Mouse (Mus musculus) cerebellum, postnatal 36 days (tissue): Measurements from ENCODE around the gene Srpk2.
"Not testable (repeated sequence)": the region's sequence is repeated elsewhere in the genome, so short reads cannot be mapped to it uniquely, and the experiment has no call there.

Source experiments
- DNase-seq, 2 experiments: peaks; one replicate each; pipeline ENCODE4 v3.0.0; 2021 to 2022; ENCODE audit warnings: mixed read lengths in 2 of 2

Gene Srpk2

DNA sequence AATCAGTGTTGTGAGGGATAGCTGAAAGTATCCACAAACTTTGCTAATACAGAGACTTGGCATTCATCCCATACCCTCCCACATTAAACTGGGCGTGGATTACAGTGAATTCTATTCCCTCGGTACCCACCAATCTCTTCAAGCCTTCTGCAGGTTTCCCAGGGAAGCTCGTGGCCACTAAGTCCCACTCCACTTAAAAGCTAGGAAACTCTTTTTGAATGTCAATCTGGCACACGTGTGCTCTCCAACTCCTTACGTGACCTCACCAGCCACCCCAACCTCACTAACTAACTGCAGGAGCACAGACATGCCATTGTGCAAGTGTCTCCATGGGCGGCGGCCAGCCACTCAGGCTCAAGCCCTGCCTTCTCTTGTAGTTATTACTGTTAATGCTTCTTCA lies 12.3 kb downstream of the Srpk2 start:
- no peak for DNase-seq

DNA sequence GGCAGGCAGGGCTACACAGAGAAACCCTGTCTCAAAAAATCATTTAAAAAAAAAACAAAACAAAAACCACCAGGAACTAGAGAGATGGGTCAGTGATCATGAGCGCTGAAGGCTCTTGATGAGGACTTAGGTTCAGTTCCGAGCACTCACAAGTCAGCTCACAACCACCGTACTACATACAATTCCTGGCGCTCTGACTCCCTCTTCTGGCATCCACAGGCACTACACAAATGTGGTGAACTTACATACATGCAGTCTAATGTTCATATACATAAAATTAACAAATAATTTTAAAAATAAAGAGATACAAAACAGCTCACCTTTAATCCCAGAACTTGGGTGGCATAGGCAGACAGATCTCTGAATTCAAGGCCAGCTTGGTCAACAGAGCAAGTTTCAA lies 13.5 kb downstream of the Srpk2 start:
- peak in 1 of 2 experiments; percentile 12 for DNase-seq

DNA sequence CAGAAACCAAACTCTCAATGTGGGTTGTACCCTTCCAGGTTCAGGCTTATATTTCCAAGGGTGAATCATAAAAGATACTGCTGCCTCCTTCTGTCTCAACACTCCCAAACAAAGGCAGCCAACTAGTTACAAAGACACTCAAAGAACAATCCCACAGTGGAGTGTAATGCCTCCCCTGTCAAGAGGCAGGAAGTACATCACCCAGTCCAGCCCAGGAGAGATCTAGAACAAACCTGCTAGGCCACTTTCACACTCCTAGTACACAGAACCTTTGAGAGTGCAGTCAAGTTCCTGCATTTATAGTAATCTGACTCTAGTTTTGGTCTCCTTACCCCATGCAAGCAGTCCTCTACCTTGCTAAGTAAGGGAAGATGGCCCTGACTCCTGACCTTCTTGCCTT lies 18.5 kb downstream of the Srpk2 start:
- DNase-seq = no peak

DNA sequence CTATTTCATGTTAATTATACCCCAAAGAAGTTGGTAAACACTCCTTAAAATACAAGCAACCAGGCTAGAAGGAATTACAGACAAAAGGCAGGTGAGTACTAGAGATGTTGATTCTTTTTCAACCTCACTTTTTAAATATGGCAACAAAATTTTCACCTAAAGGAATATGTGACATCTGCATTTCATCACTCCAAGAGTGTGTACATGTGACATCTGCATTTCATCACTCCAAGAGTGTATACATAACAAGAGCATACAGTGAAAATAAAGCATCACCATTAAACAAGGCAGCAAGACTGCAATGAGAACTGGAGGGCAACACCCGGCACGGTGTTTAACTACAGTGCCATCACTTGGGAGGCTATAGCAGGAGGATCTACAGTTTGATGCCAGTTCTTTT lies 23.2 kb downstream of the Srpk2 start:
- no peak for DNase-seq

DNA sequence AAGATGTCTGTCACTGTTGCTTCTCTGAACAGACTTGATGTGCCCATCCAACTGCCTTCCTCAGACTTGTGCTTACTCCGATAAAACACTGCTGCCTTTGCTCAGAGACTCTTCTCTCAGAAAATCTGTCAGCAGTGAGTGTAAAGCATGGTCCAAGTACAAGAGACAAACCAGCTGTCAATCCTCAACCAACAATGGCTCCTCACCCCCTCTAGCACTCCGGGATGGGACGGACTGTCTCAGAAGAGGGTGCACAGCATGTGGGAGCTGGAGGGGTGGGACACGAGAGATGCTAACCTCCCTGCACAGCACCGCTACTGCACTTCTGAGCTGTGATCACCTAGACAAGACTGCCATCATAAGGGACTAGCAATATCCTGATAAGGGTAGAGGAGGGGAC lies 26.4 kb downstream of the Srpk2 start:
- no peak for DNase-seq

DNA sequence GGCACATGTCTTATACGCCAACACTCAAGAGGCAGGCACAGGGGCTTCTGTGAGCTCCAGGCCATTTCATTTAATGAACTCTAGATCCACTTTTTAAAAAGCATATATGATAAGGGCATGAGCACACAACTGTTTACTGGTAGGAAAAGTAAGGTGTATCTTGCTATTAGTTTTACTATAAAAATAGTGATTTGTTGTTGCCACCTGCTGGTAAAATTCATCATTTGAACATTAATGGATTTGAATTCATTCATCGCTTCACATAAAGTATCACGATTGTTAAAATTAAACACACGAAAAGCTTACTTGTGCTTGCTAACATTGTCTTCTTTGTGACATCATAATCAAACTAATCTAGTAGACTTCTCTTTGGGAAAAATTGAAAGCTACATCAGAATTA lies 27.8 kb downstream of the Srpk2 start:
- DNase-seq = no peak

DNA sequence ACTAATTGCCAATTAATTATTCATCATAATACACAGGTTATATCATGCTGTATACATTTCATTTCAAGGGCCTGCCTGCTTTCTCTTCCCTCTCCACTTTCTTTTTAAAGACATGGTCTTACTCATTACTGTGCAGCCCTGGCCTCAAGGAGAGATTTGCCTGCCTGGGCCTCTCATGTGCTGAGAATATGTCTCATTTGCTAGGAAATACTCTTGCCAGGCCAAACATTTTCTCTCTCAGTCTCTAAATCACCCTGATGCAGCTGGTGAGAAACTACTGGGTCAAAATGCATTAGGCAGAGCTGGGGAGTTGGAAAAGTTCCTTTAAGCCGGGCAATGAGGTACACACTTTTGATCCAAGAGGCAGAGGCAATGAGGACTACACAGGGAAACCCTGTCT lies 29.4 kb downstream of the Srpk2 start:
- DNase-seq = no peak

DNA sequence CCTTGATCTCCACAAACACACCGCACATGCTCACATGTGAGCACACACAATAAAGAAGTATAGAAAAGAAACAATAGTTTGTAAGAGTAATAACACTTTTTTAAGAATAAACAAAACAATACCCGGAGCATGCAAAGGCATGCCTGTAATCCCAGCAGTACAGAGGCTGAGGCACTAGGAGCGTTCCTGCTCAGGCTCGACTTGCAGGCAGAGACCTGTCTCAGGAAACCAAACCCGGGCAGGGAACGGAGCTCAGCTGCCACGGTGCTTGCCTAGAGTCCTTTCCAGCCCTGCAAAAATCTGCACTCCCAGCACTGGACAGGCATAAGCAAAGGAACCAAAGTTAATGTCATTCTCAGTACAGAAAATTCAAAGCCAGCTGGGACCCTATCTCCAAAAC lies 32.1 kb downstream of the Srpk2 start:
- no peak for DNase-seq

DNA sequence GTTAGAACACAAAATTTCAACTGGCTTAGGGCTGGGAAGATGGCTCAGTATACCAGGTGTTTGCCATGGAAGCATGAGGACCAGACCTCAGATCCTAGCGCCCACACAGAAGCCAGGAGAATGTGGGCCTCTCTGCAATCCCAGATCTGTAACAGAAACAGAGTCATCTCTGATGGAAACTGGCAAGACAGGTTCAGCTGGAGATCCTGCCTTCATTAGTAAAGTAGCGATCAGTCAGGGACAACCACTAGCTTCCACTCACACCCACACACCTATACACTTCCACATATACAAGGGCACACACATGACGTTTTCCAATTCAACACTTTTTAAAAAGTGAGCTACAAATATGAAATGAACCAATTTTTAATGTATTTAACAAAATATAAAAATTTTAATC lies 32.6 kb downstream of the Srpk2 start:
- no peak for DNase-seq

DNA sequence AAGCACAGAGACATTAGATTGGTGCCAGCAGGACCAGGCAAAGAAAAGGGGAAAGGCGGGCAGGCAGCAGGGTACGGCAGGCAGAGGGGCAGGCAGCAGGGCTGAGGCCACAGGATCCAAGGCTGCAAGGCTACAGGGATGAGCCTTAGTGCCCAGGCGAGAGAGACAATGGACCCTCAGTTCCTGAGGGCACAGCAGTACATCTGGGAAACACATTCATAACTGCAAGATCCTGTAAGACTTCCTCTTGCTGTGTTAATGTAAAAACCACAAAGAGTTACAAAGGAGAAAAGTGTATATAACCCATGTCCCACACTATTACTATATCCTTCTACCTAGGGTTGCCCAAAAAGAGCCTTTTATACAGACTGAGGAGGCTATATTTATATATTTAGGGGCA lies 33.9 kb downstream of the Srpk2 start:
- DNase-seq = no peak

DNA sequence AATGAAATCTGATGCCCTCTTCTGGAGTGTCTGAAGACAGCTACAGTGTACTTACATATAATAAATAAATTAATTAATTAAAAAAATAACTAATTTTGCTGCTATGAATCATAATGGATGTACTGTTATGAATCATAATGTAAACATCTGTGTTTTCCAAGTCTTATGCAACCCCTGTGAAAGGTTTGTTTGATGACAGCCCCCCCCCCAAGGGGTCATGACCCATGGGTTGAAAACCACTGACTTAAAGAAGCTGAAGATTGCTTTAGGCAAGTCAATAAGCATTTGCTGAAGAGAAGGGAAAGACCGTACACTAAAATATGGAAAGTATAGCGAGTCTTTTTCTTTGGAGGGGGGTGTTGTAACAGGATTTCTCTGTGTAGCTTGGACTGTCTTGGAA lies 35.2 kb downstream of the Srpk2 start:
- no peak for DNase-seq

DNA sequence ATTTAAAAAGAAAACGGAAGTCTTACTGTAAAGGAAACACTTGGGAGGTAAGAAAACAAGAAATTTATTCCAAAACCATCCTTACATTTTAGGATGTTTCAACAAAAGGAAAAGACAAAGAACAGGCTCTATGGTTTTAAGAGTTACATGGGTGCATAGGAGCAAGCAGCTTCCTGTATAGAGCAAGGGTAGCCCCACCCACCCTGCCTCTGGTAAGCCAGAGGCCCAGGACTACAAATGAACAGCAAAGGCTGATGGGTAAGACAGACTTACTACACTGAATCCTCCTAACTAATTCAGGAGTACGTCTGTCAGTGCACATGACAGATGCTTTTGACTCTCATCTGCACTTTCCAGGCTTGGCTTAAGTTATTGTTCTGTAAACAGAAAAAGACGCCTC lies 38.7 kb downstream of the Srpk2 start:
- no peak for DNase-seq

DNA sequence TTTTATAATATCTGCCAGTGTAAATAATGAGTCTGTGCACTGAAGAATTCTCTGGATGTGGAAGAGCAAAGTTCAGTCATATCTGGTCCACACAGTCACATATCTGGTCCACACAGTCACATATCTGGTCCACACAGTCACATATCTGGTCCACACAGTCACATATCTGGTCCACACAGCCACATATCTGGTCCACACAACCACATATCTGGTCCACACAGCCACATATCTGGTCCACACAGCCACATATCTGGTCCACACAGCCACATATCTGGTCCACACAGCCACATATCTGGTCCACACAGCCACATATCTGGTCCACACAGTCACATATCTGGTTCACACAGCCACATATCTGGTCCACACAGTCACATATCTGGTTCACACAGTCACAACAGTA lies 45.2 kb downstream of the Srpk2 start:
- not testable (repeated sequence) for DNase-seq

DNA sequence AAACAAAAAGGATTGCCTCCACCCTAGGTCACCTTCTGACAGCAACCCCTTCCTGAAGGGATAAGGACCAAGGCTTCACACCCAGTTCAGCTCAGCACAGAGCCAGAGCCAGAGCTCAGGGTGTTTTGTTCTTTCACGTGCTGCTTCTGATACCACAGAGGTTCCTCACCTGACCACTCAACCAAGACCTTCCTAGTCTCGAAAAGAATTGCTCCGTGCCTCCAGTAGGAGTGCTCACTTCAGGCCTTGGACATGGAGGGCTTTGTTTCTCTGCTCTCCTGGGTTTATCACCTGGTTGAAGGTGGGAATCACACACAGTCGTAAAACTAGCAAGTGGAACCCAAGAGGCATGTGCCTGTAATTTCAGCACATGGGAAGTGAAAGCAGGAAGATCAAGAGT lies 46.4 kb downstream of the Srpk2 start:
- no peak for DNase-seq

DNA sequence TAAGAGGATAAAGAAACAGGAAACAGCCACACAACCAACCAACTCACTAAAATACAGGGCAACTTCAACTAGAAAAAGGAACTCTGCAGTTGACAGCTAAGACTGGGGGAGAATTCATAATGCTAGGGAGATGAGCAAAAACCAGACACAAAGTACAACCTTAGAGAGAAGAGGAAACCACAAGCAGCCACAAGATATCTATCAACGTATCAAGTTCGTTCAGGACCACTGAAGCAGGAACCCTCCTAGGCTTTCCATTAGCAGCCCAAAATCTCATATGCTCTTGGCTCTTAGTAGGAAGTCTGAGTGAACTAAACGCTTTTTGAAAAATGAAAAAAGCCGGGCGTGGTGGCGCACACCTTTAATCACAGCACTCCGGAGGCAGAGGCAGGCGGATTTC lies 47.1 kb downstream of the Srpk2 start:
- no peak for DNase-seq

DNA sequence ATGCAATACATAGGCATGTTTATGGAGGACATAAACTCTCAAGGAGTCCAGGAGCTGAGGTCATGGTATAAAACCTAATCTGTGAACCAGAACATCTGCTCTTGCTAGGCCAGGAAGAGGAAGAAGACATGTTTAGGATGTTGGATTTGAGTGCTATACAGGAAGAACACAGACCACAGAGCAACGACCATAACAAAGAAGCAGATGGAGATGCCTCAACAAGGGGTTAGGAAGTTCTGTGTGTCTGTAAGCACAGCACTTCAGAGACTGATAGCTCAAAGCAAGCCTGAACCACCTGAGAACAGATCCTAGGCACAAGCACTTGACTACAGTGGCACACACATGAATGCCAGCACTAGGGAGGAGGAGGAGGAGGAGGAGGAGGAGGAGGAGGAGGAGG lies 52.9 kb downstream of the Srpk2 start:
- DNase-seq = no peak

DNA sequence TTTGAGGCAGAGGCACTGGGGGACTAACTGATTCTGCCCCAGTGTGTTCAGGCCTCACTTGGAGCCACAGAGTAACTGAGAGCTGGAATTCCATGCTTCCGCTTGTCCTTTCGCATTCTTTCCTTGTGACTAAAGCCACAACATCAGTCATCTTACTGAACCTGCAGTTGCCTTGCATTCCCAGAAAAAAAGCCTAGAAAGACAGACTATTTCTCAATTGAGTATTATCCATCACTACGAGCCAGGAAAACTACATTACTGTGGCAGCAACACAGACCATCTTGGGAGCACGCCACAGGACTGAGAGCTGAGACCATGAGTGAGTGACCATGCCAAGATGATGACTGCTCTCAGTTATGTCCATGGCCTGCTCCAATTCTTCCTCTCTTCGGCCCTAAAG lies 57.2 kb downstream of the Srpk2 start:
- DNase-seq = no peak

DNA sequence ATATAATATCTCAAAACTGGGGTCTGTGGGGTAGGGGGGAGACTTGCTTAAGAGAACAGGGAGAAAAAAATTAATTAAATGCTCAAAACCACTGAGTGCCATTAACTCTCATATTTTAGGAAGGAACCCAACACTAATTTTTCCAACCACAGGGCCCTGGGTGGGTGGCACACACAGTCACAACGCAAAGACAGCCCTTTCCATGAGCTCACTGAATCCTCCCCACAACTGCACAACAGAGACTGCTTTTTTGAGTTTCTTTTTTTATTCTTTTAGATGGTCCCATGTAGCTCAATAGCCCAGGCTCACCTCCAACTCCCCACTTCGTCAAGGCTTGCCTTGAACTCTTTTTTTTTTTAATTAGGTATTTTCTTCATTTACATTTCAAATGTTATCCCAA lies 58.2 kb downstream of the Srpk2 start:
- DNase-seq = no peak

DNA sequence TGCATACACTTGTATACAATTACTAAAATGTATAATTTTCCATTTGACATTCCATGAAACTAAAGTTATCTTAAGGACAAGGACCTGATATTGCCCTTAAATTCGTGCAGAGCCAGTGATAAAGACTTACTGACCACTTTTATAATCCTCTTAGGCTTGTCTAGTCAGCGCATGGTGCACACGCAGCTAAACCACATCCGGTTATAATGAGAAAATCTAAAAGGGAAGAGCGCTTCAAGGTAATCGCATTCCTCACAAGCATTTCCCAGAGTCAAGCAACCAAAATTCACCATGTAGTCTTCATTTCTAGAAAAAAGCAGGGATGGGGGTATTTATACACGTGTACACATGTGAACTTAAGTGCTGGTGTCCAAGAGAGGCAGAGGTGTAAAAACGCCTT lies 63.8 kb downstream of the Srpk2 start:
- no peak for DNase-seq

DNA sequence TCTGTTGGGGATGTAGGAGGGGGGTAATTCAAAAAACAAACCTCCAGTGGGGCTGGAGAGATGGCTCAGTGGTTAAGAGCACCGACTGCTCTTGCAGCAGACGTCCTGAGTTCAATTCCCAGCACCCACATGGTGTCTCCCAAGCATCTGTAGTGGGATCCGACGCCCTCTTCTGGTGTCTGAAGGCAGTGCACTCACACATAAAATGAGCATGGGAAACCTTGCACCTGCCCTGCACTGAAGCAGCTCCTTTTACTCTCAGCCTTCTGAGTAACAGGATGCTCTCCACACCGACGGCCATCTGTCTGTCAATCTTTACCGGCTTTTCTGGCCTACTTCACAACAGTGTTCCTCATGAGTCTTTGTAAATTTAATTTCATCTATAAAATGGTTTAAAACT lies 65.8 kb downstream of the Srpk2 start:
- no peak for DNase-seq

DNA sequence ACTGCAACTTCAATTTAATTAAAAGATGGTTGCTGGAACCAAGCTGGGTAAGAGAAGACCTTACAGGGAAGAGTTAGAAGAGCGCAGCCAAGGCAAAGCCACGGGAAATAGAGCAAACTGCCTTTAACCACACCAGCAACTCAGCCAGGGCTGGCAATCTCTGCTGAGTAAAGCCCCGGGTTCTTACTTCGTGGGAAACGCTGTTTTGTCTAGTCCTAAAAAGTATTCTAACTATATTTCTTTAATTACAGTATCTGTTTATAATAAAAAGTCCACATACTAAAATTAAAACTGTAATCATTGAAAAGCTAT lies 67.4 kb downstream of the Srpk2 start:
- peak in 1 of 2 experiments; percentile 66 for DNase-seq

DNA sequence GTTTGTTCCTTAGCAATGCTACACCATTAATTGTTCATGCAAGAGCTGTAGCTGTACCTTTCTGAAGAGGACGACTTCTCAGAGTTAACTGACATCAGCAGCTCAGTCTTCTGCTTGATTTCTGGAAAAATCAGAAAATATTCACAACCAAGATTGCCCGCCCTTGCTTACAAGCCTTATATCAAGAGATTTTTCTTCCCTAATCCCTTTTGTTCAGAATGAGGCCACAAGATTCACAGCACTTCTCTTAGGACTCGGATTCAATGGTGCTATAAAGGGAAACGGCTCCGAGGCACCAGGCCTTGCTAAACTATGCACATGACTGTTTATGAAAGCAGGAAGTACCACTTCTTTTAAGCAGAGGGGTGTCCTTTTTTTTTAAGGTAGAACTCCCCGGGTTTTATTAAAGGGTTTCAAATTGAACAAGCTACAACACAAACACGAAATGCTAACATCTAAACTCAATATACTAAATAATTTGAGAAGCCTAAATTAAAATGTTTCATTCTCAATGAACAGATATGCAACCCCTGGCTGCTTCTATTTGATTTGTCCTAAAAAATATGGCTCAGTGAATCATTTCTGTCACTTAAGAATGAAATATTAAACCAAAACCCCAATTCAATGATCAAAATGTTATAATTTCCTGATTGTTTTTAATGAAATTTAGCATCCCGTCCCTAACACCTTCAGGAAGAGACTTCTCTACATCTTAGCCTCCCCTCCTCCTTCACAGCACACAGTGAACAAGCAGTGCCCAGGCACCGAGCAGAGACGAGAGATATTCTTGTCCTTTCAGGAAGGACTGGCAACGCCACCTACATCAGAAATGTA lies 67.9 kb downstream of the Srpk2 start:
- peak; percentile 59 to 71 for DNase-seq

DNA sequence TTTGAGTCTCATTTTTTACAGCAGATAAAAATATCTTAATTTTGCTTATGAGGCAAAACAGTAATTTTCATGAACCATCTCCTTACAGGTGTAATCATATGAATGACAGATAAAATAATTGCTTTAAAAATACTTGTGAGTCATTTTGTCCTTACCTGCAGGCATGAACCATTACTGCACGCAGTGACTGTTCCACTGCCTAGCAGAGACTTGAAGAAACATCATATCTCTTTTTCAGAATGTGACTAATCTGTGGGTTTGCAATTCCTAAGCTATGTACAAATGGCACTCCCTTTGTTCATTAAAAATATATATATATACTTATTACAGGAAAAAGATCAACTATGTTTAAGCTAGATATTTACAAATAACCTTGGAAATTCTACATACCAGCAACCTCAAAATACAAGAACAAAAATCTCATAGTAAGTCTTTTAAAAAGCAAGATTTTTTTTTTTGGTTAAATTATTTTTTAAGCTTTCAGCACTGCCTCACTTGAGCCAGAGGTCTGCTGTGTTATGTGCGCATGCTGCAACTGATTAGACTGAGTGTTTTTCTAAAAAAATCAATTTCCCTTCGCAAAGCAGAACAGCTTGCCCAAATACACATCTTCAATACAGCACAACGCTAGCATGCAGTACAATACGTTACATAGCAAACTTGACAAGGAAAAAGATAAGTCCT lies 68.7 kb downstream of the Srpk2 start:
- DNase-seq = no peak

DNA sequence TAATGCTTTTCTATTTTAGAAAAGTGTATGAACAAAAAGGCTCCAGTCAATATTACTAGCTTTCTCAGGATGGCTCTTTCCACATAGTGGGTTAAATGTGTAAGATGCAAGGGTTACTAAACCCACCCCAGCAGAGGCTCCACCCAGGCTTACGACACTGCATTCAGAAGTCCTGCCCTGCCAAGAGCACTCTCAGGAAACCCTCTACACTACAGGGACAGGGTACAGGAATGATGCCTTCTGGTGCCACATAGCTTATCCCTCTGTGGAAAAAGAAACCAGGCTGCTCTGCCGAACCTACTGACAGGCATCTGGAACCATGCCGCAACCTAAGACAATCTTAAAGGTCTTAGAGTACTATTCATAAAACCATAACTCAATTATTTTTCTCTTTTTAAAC lies 71.6 kb downstream of the Srpk2 start:
- DNase-seq = no peak
